Mouse (Mus musculus) adrenal gland, adult 2 months (tissue): ENCODE measurements around the gene Itprip. TPM values are rescaled to one million over a fixed set of nuclear protein-coding genes. Genes with fewer than 3 reads are reported as not detected.

Experiments
- DNase-seq: peaks from one replicate; pipeline ENCODE4 v3.0.0; 2021
- long read RNA-seq: library from polyadenylated mRNA; stranded (forward); transcript quantifications from one replicate; pipeline ENCODE4 v2.0.0, GENCODE M21; 2021
- polyA plus RNA-seq: library from polyadenylated mRNA; depleted of rRNA; stranded (reverse); fragments of >200 nt; gene quantifications from 2 replicates; pipeline ENCODE4 v1.2.3, GENCODE M21; 2012; rRNA removed
- total RNA-seq, 2 experiments: library from RNA; stranded (reverse); gene quantifications; 2 replicates each; pipeline ENCODE4 v1.2.3; 2021

The Itprip gene
- total RNA-seq (10 to 100 TPM; 18.5 to 19.0 TPM), polyA plus RNA-seq (9.8 and 12.8 TPM in 2 replicates)
- long read RNA-seq, partial matches to known transcripts, result 0 of 21 reads
- long read RNA-seq, other reads (novel, unspliced or antisense), result 21 of 21 reads

GRCm38 (mm10) chr19:47919126-47919965, at the start of gene Itprip, which contains the start of gene Cfap43:
Itprip (minus strand) TSS chr19:47919299.
Cfap43 (minus strand) TSS chr19:47919287.
- DNase-seq, result peak; percentile 88

- DNase-seq, result no peak
Observed at GRCm38 (mm10) chr19:47958181-47958580, 39.1 kb upstream of the Itprip start.

GRCm38 (mm10) chr19:47953169-47953568, 34.1 kb upstream of the Itprip start:
- DNase-seq, result no peak

- no peak for DNase-seq
Observed at GRCm38 (mm10) chr19:47950946-47951345, 31.8 kb upstream of the Itprip start.

GRCm38 (mm10) chr19:47946821-47947465, 27.8 kb upstream of the Itprip start:
- no peak for DNase-seq

GRCm38 (mm10) chr19:47939361-47939760, 20.3 kb upstream of the Itprip start:
- no peak for DNase-seq

- DNase-seq, result peak; percentile 55
Observed at GRCm38 (mm10) chr19:47937443-47938406, 18.6 kb upstream of the Itprip start, which contains the start of gene Cfap58. Cfap58 (plus strand) TSS chr19:47937675.

- DNase-seq, result no peak
Observed at GRCm38 (mm10) chr19:47936938-47937337, 17.8 kb upstream of the Itprip start.

- no peak for DNase-seq
Observed at GRCm38 (mm10) chr19:47936490-47936889, 17.4 kb upstream of the Itprip start.

GRCm38 (mm10) chr19:47935530-47935929, 16.4 kb upstream of the Itprip start:
- DNase-seq, result no peak

GRCm38 (mm10) chr19:47934636-47935238, 15.6 kb upstream of the Itprip start:
- no peak for DNase-seq

GRCm38 (mm10) chr19:47934146-47934545, 15.0 kb upstream of the Itprip start:
- DNase-seq, result no peak

GRCm38 (mm10) chr19:47931982-47932638, 13.0 kb upstream of the Itprip start:
- peak; percentile 25 for DNase-seq

- no peak for DNase-seq
Observed at GRCm38 (mm10) chr19:47929043-47929442, 9.9 kb upstream of the Itprip start.

- no peak for DNase-seq
Observed at GRCm38 (mm10) chr19:47927032-47927431, 7.9 kb upstream of the Itprip start.

- DNase-seq, result peak; percentile 47
Observed at GRCm38 (mm10) chr19:47925819-47926218, 6.7 kb upstream of the Itprip start.

GRCm38 (mm10) chr19:47919966-47920375, 872 bp upstream of the Itprip start:
- DNase-seq, result peak; percentile 42

GRCm38 (mm10) chr19:47918455-47919101, 521 bp downstream of the Itprip start:
- peak; percentile 20 for DNase-seq

- DNase-seq, result peak; percentile 29
Observed at GRCm38 (mm10) chr19:47918016-47918415, 1.1 kb downstream of the Itprip start.

GRCm38 (mm10) chr19:47917396-47917795, 1.7 kb downstream of the Itprip start:
- no peak for DNase-seq
